Mouse (Mus musculus) liver, embryonic 15.5 days (tissue): ENCODE results near the gene Vwde. TPM values are rescaled to one million over a fixed set of nuclear protein-coding genes. Genes with fewer than 3 reads are reported as not detected.

ENCODE experiments used
- ATAC-seq: fragments of 200-750 bp; cut with Nextera tagmentation; 2 replicates; pipeline ENCODE4 v1.8.0; 2017; ENCODE audit warnings: moderate number of reproducible peaks, mild to moderate bottlenecking, moderate library complexity; ENCODE audit not compliant: insufficient read depth
- H3K27ac ChIP-seq: fragments of 300-500 bp; sonication (generic); replicated peaks from 2 replicates; pipeline ENCODE4 v1.5.1; 2015; ENCODE audit warnings: mild to moderate bottlenecking, inconsistent platforms
- H3K27me3 ChIP-seq: fragments of 300-500 bp; sonication (generic); 2 replicates; pipeline ENCODE4 v1.6.1; 2015; ENCODE audit warnings: mild to moderate bottlenecking, inconsistent platforms
- H3K36me3 ChIP-seq: fragments of 300-500 bp; sonication (generic); replicated peaks from 2 replicates; pipeline ENCODE4 v1.6.1; 2015; ENCODE audit warnings: moderate library complexity, mild to moderate bottlenecking, inconsistent platforms
- H3K4me1 ChIP-seq: fragments of 300-500 bp; sonication (generic); replicated peaks from 2 replicates; pipeline ENCODE4 v1.6.1; 2015; ENCODE audit warnings: inconsistent platforms
- H3K4me2 ChIP-seq: fragments of 300-500 bp; sonication (generic); 2 replicates; pipeline ENCODE4 v1.6.1; 2015; ENCODE audit warnings: moderate library complexity, mild to moderate bottlenecking, inconsistent platforms
- H3K4me3 ChIP-seq: fragments of 300-500 bp; sonication (generic); replicated peaks from 2 replicates; pipeline ENCODE4 v1.5.1; 2015; ENCODE audit warnings: mild to moderate bottlenecking, inconsistent platforms
- H3K9ac ChIP-seq: fragments of 300-500 bp; sonication (generic); 2 replicates; pipeline ENCODE4 v1.6.1; 2015; ENCODE audit warnings: moderate library complexity, mild to moderate bottlenecking, inconsistent platforms
- H3K9me3 ChIP-seq: fragments of 300-500 bp; sonication (generic); replicated peaks from 2 replicates; pipeline ENCODE4 v1.6.1; 2016; ENCODE audit warnings: inconsistent platforms
- WGBS: fragments of 180-500 bp; shearing (Covaris S2); methylation state at CpG from one replicate; pipeline ENCODE4 v1.1.7; 2015; ENCODE audit warnings: mixed read lengths; ENCODE audit not compliant: insufficient replicate concordance; 5-methylcytosine and 5-hydroxymethylcytosine counted together
- polyA plus RNA-seq: library from polyadenylated mRNA; unstranded; fragments of >200 nt; fragmentation: Nextera tagmentation; extraction: Ambion mirVana; gene quantifications from 2 replicates; pipeline ENCODE4 v1.2.1, GENCODE M21; 2015

The Vwde gene
- polyA plus RNA-seq, result not detected in 2 replicates

GRCm38 (mm10) chr6:13224596-13225227 lies at the start of gene Vwde:
Vwde (minus strand) TSS chr6:13224965.
- H3K36me3 ChIP-seq, result no peaks in the 10 kb centered on the region
- no peak within 1 kb of the TSS for H3K27ac ChIP-seq
- 19% methylated on average over 15 of the region's 15 CpGs for WGBS
- H3K4me1 ChIP-seq, result no peaks in the 10 kb centered on the region
- no peak within 1 kb of the TSS for H3K9ac ChIP-seq
- no peaks in the 10 kb centered on the region for H3K9me3 ChIP-seq
- no peak within 1 kb of the TSS for H3K4me2 ChIP-seq
- H3K4me3 ChIP-seq, result no peak within 1 kb of the TSS
- no peaks in the 10 kb centered on the region for H3K27me3 ChIP-seq
- ATAC-seq, result no peak

DNA sequence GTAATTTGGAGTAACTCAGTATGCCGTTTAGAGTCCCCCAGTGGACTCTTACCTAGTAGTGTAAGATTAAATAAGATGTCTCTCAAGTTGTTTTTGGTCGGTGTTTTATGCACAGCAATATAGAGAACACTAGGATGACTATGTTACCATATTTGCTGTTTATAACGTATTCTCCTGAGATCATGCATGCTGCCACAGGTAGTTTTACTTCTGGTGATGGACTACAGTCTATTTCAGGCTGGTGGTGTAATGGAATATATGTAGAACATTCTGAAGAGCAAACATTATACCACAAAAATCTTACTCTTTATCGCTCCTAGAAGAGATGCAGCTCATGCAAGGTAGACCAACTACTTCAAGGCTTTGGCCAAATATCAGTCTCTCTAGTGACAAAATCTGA lies 30.6 kb upstream of the Vwde start:
- Histone ChIP-seq H3K4me1 (no peaks in the 10 kb centered on the region), H3K36me3 (no peaks in the 10 kb centered on the region), H3K9me3 (no peaks in the 10 kb centered on the region), H3K4me2 (no peak overlapping the region), H3K27me3 (no peaks in the 10 kb centered on the region), H3K27ac (no peak overlapping the region), H3K9ac (no peak overlapping the region), H3K4me3 (no peak overlapping the region)
- WGBS, result 56% methylated on average over 4 of the region's 4 CpGs
- ATAC-seq, result no peak

- no peaks in the 10 kb centered on the region for H3K4me1 ChIP-seq
- no peak overlapping the region for H3K27ac ChIP-seq
- no peak for ATAC-seq
- no peaks in the 10 kb centered on the region for H3K27me3 ChIP-seq
- no peak overlapping the region for H3K9ac ChIP-seq
- H3K9me3 ChIP-seq, result no peaks in the 10 kb centered on the region
- WGBS, result 48% methylated on average over 4 of the region's 4 CpGs
- H3K4me3 ChIP-seq, result no peak overlapping the region
- no peaks in the 10 kb centered on the region for H3K36me3 ChIP-seq
- no peak overlapping the region for H3K4me2 ChIP-seq
Observed at GRCm38 (mm10) chr6:13248317-13248969, 23.7 kb upstream of the Vwde start.

DNA sequence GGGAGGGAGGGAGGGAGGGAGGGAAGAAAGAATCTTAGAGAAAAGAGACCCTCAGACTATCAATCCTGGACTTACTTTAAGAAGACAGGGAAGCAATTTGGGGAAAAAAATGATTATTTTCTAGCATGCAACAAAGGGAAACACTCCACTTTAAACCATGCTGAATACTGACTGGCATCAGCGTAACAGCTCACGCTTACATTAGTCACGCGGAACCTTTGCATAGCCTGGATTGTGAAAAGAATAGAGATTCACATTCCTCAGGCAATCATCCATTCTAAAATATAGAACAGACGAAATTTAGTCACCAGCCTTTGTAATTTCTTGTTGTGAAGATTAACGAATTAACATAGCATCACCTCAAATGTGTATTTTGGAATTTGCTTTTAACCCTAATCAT lies 18.6 kb downstream of the Vwde start:
- Histone ChIP-seq H3K9ac (no peak overlapping the region), H3K9me3 (no peaks in the 10 kb centered on the region), H3K4me1 (no peaks in the 10 kb centered on the region), H3K27ac (no peak overlapping the region), H3K4me3 (no peak overlapping the region), H3K27me3 (no peaks in the 10 kb centered on the region), H3K4me2 (no peak overlapping the region), H3K36me3 (no peaks in the 10 kb centered on the region)
- ATAC-seq, result no peak
- 67% methylated on average over 6 of the region's 6 CpGs for WGBS

- ATAC-seq, result no peak
- Histone ChIP-seq H3K4me1 (no peaks in the 10 kb centered on the region), H3K4me3 (no peak overlapping the region), H3K9ac (no peak overlapping the region), H3K4me2 (no peak overlapping the region), H3K9me3 (no peaks in the 10 kb centered on the region), H3K36me3 (no peaks in the 10 kb centered on the region), H3K27ac (no peak overlapping the region), H3K27me3 (no peaks in the 10 kb centered on the region)
- 63% methylated on average over 3 of the region's 3 CpGs for WGBS
Observed at GRCm38 (mm10) chr6:13197486-13197885, 27.3 kb downstream of the Vwde start.

DNA sequence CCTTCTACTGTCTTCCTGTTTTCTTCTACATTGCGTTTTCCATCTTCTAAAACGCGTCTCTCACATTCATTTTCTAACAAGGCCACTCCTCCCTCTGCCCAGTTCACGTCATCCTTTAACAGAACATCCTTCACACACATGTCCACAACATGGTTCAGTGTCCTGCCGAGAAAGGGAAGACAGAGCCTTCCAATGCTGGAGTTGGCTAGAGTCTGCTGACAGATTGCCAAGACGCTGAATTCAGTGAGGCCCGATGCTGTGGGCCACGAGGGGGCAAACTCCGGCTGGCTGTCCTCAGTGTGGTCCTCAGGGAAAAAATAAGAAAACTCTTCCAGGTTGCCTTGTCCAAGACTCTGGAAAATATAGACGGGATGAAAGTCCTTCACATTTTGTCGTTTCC lies 37.9 kb downstream of the Vwde start:
- H3K9me3 ChIP-seq, result no peaks in the 10 kb centered on the region
- no peaks in the 10 kb centered on the region for H3K36me3 ChIP-seq
- no peak overlapping the region for H3K4me3 ChIP-seq
- H3K27me3 ChIP-seq, result no peaks in the 10 kb centered on the region
- no peaks in the 10 kb centered on the region for H3K4me1 ChIP-seq
- H3K9ac ChIP-seq, result no peak overlapping the region
- ATAC-seq, result no peak
- H3K4me2 ChIP-seq, result no peak overlapping the region
- H3K27ac ChIP-seq, result no peak overlapping the region
- 70% methylated on average over 11 of the region's 11 CpGs for WGBS

DNA sequence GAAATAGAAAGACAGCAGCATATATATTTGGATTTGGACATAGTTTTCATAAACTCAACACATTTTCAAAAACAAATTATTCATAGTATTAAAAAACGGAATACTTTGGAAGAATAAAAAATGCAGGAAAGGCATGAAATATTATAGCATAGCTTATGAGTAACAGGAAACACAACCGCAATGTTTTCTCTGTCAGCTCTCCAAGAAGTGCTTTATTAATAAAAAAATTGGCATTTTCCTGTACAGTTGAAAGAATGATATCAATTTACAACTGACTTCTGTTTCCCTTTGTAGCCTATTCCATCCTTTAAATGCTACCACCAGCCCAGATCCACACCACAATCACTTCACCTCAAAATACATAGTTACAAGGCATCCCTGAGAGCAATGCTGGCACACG lies 44.7 kb downstream of the Vwde start:
- H3K9ac ChIP-seq, result no peak overlapping the region
- WGBS, result 54% methylated on average over 3 of the region's 3 CpGs
- no peak overlapping the region for H3K4me2 ChIP-seq
- no peaks in the 10 kb centered on the region for H3K36me3 ChIP-seq
- no peaks in the 10 kb centered on the region for H3K27me3 ChIP-seq
- no peak for ATAC-seq
- H3K27ac ChIP-seq, result no peak overlapping the region
- no peaks in the 10 kb centered on the region for H3K4me1 ChIP-seq
- H3K4me3 ChIP-seq, result no peak overlapping the region
- H3K9me3 ChIP-seq, result no peaks in the 10 kb centered on the region

- no peak overlapping the region for H3K4me2 ChIP-seq
- no peak overlapping the region for H3K27ac ChIP-seq
- H3K36me3 ChIP-seq, result no peaks in the 10 kb centered on the region
- WGBS, result 53% methylated on average over 3 of the region's 3 CpGs
- H3K9ac ChIP-seq, result no peak overlapping the region
- H3K27me3 ChIP-seq, result no peaks in the 10 kb centered on the region
- no peaks in the 10 kb centered on the region for H3K9me3 ChIP-seq
- H3K4me1 ChIP-seq, result no peaks in the 10 kb centered on the region
- H3K4me3 ChIP-seq, result no peak overlapping the region
- no peak for ATAC-seq
Observed at GRCm38 (mm10) chr6:13169459-13170150, 55.2 kb downstream of the Vwde start.

DNA sequence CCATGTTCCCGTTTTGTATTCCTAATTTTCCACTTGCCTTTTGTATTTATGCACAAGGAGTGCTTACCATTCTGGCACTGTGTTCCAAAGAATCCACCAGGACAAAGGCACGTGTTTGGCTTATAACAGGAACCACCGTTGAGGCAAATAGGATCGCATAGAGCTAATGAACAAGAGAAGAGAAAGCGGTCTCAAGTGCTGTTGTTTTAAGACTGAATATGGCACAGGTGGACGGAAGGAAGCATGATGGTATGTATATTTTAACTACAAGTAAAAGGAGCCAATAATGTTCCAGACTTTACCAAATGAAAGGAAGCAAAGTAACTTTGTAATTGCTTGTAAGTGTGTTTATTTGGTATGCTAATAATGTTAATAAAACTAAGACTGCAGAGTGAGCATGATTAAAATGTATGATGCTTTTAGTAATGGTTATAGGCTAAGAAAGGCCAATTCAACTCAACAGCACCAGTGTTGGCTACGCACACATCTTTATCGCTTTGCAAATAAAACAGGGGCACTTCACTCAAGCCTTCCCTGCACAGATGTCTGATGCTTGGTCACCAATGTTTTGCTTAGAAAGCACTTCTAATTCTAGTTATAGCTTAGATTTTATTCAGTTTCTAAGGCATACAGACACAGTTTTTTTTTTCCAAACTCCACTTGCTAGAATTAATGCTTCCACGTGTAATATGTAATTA lies 58.4 kb downstream of the Vwde start:
- 67% methylated on average over 9 of the region's 9 CpGs for WGBS
- H3K9me3 ChIP-seq, result no peaks in the 10 kb centered on the region
- H3K4me1 ChIP-seq, result no peaks in the 10 kb centered on the region
- H3K27me3 ChIP-seq, result no peaks in the 10 kb centered on the region
- no peak overlapping the region for H3K4me2 ChIP-seq
- H3K4me3 ChIP-seq, result no peak overlapping the region
- H3K9ac ChIP-seq, result no peak overlapping the region
- H3K36me3 ChIP-seq, result no peaks in the 10 kb centered on the region
- no peak overlapping the region for H3K27ac ChIP-seq
- no peak for ATAC-seq

- WGBS, result 76% methylated on average over 2 of the region's 2 CpGs
- H3K9me3 ChIP-seq, result no peaks in the 10 kb centered on the region
- H3K27ac ChIP-seq, result no peak overlapping the region
- no peak for ATAC-seq
- no peaks in the 10 kb centered on the region for H3K27me3 ChIP-seq
- no peaks in the 10 kb centered on the region for H3K4me1 ChIP-seq
- H3K9ac ChIP-seq, result no peak overlapping the region
- no peak overlapping the region for H3K4me3 ChIP-seq
- H3K4me2 ChIP-seq, result no peak overlapping the region
- H3K36me3 ChIP-seq, result no peaks in the 10 kb centered on the region
Observed at GRCm38 (mm10) chr6:13159437-13159836, 65.3 kb downstream of the Vwde start.
